Mouse (Mus musculus) kidney, adult 11 months (tissue): Measurements from ENCODE around the gene Vav3.

Source experiments
- DNase-seq: peaks from one replicate; pipeline ENCODE4 v3.0.0; 2022

Vav3 gene

GRCm38 (mm10) chr3:109516372-109516771 lies 175.9 kb downstream of the Vav3 start:
- DNase-seq: no peak

GRCm38 (mm10) chr3:109522115-109522514 lies 181.7 kb downstream of the Vav3 start:
- DNase-seq: no peak

- no peak for DNase-seq
These were observed 185.4 kb downstream of the Vav3 start for GRCm38 (mm10) chr3:109525825-109526224.

- DNase-seq: peak; percentile 61
These were observed 185.8 kb downstream of the Vav3 start for GRCm38 (mm10) chr3:109526246-109526645.

GRCm38 (mm10) chr3:109526651-109527050 lies 186.2 kb downstream of the Vav3 start:
- DNase-seq: no peak

- peak; percentile 7 for DNase-seq
These were observed 188.2 kb downstream of the Vav3 start for GRCm38 (mm10) chr3:109528688-109529087.

- peak; percentile 65 for DNase-seq
These were observed 197.2 kb downstream of the Vav3 start for GRCm38 (mm10) chr3:109537686-109538085.

- DNase-seq: peak; percentile 15
These were observed 199.6 kb downstream of the Vav3 start for GRCm38 (mm10) chr3:109540009-109540408.

GRCm38 (mm10) chr3:109544476-109545221 lies 204.2 kb downstream of the Vav3 start:
- peak; percentile 24 for DNase-seq

GRCm38 (mm10) chr3:109557329-109557728 lies 216.9 kb downstream of the Vav3 start:
- DNase-seq: no peak

GRCm38 (mm10) chr3:109561295-109561694 lies 220.8 kb downstream of the Vav3 start:
- DNase-seq: no peak

- no peak for DNase-seq
These were observed 221.3 kb downstream of the Vav3 start for GRCm38 (mm10) chr3:109561776-109562175.

- no peak for DNase-seq
These were observed 221.8 kb downstream of the Vav3 start for GRCm38 (mm10) chr3:109562268-109562667.

- DNase-seq: no peak
These were observed 224.0 kb downstream of the Vav3 start for GRCm38 (mm10) chr3:109564443-109564842.

GRCm38 (mm10) chr3:109568542-109569265 lies 228.3 kb downstream of the Vav3 start:
- no peak for DNase-seq

GRCm38 (mm10) chr3:109571483-109571882 lies 231.0 kb downstream of the Vav3 start:
- DNase-seq: no peak

- peak; percentile 85 for DNase-seq
These were observed 232.4 kb downstream of the Vav3 start for GRCm38 (mm10) chr3:109572871-109573270.

- DNase-seq: peak; percentile 27
These were observed 233.2 kb downstream of the Vav3 start for GRCm38 (mm10) chr3:109573549-109574146.

GRCm38 (mm10) chr3:109574161-109574560 lies 233.7 kb downstream of the Vav3 start:
- DNase-seq: no peak

GRCm38 (mm10) chr3:109578347-109578746 lies 237.9 kb downstream of the Vav3 start:
- peak; percentile 82 for DNase-seq

GRCm38 (mm10) chr3:109578983-109579382 lies 238.5 kb downstream of the Vav3 start:
- no peak for DNase-seq

GRCm38 (mm10) chr3:109585946-109586345 lies 245.5 kb downstream of the Vav3 start:
- DNase-seq: peak; percentile 22

GRCm38 (mm10) chr3:109592970-109593369 lies 252.5 kb downstream of the Vav3 start:
- no peak for DNase-seq

- no peak for DNase-seq
These were observed 255.6 kb downstream of the Vav3 start for GRCm38 (mm10) chr3:109596084-109596483.
